Mouse (Mus musculus) MEL (cell line): ENCODE measurements around the gene Preb. TPM values are rescaled to one million over a fixed set of nuclear protein-coding genes. Genes with fewer than 3 reads are reported as not detected.

ENCODE experiments used
- DNase-seq: peaks from one replicate; pipeline ENCODE4 v3.0.0; 2011; ENCODE audit warnings: low read depth, low spot score
- H3K27ac ChIP-seq: 2 replicates; pipeline ENCODE4 v1.5.1; 2012; ENCODE audit warnings: low read depth, mild to moderate bottlenecking, control low read depth, low read length, moderate library complexity; ENCODE audit not compliant: control insufficient read depth
- H3K27me3 ChIP-seq, 2 experiments: fragments of 150-350 bp in 1 of 2; sonication (generic) in 1 of 2; 2 replicates each; pipeline ENCODE4 v1.6.1; 2012; ENCODE audit warnings: low read length in 2 of 2, mild to moderate bottlenecking in 2 of 2, improper control_type of control experiment in 1 of 2, moderate library complexity in 1 of 2; ENCODE audit not compliant: insufficient read depth in 2 of 2, control insufficient read depth in 1 of 2
- H3K36me3 ChIP-seq, 2 experiments: 2 replicates each; pipeline ENCODE4 v1.6.1; 2012 to 2014; ENCODE audit warnings: low read length in 2 of 2, improper control_type of control experiment in 1 of 2, inconsistent platforms in 1 of 2, mild to moderate bottlenecking in 1 of 2; ENCODE audit not compliant: insufficient read depth in 2 of 2, control insufficient read depth in 1 of 2
- H3K4me1 ChIP-seq, 2 experiments: fragments of 150-350 bp in 1 of 2; sonication (generic) in 1 of 2; 2 replicates each; pipeline ENCODE4 v1.6.1; 2012; ENCODE audit warnings: low read length in 2 of 2, improper control_type of control experiment in 1 of 2, mild to moderate bottlenecking in 1 of 2; ENCODE audit not compliant: insufficient read depth in 2 of 2, control insufficient read depth in 1 of 2
- H3K4me3 ChIP-seq, 2 experiments: fragments of 150-350 bp in 1 of 2; sonication (generic) in 1 of 2; 2 replicates each; pipeline ENCODE4 v1.5.1; 2012; ENCODE audit warnings: low read depth in 2 of 2, low read length in 2 of 2, mild to moderate bottlenecking in 2 of 2, moderate library complexity in 2 of 2, control low read depth in 1 of 2, improper control_type of control experiment in 1 of 2; ENCODE audit not compliant: control insufficient read depth in 1 of 2, insufficient read depth in 1 of 2
- H3K79me2 ChIP-seq: 2 replicates; pipeline ENCODE4 v1.6.1; 2012; ENCODE audit warnings: mild to moderate bottlenecking, low read length, moderate library complexity; ENCODE audit not compliant: control insufficient read depth, poor library complexity, insufficient read depth
- H3K9ac ChIP-seq: 2 replicates; pipeline ENCODE4 v1.6.1; 2012; ENCODE audit warnings: low read depth, mild to moderate bottlenecking, control low read depth, low read length, moderate library complexity; ENCODE audit not compliant: control insufficient read depth, poor library complexity, severe bottlenecking
- H3K9me3 ChIP-seq: fragments of 150-350 bp; sonication (generic); replicated peaks from 2 replicates; pipeline ENCODE4 v1.6.1; 2012; ENCODE audit warnings: mild to moderate bottlenecking, low read length, improper control_type of control experiment, moderate library complexity; ENCODE audit not compliant: insufficient read depth
- BHLHE40 ChIP-seq: IDR thresholded peaks from 2 replicates; pipeline ENCODE4 v1.6.1; 2012; ENCODE audit warnings: low read depth, mild to moderate bottlenecking, inconsistent platforms, low read length, improper control_type of control experiment, borderline replicate concordance
- EP300 ChIP-seq, 2 experiments: IDR thresholded peaks; 2 replicates each; pipeline ENCODE4 v1.6.1; 2011; ENCODE audit warnings: improper control_type of control experiment in 2 of 2, low read length in 2 of 2, low read depth in 1 of 2, mild to moderate bottlenecking in 1 of 2
- GABPA ChIP-seq: IDR thresholded peaks from 2 replicates; pipeline ENCODE4 v1.6.1; 2012; ENCODE audit warnings: low read depth, mild to moderate bottlenecking, inconsistent platforms, low read length, improper control_type of control experiment, moderate library complexity
- GATA1 ChIP-seq: IDR thresholded peaks from 2 replicates; pipeline ENCODE4 v1.6.1; 2011; ENCODE audit warnings: low read depth, low read length, improper control_type of control experiment
- JUND ChIP-seq: IDR thresholded peaks from 2 replicates; pipeline ENCODE4 v1.6.1; 2011; ENCODE audit warnings: low read depth, mild to moderate bottlenecking, improper control_type of control experiment, low read length
- KAT2A ChIP-seq: conservative IDR thresholded peaks from 2 replicates; pipeline ENCODE4 v1.6.1; 2012; ENCODE audit warnings: low read depth, low read length, improper control_type of control experiment, inconsistent platforms
- MAZ ChIP-seq: IDR thresholded peaks from 2 replicates; pipeline ENCODE4 v1.6.1; 2012; ENCODE audit warnings: low read depth, mild to moderate bottlenecking, inconsistent platforms, low read length, improper control_type of control experiment
- MXI1 ChIP-seq: IDR thresholded peaks from 2 replicates; pipeline ENCODE4 v1.6.1; 2011; ENCODE audit warnings: mild to moderate bottlenecking, low read depth, low read length, improper control_type of control experiment
- MYC ChIP-seq: IDR thresholded peaks from 2 replicates; pipeline ENCODE4 v1.6.1; 2011; ENCODE audit warnings: low read depth, mild to moderate bottlenecking, low read length, improper control_type of control experiment, moderate library complexity
- POLR2AphosphoS5 ChIP-seq: IDR thresholded peaks from 2 replicates; pipeline ENCODE4 v1.6.1; 2012; ENCODE audit warnings: low read depth, borderline replicate concordance, mild to moderate bottlenecking, inconsistent platforms, low read length, moderate library complexity, mixed read lengths
- TAL1 ChIP-seq: IDR thresholded peaks from 2 replicates; pipeline ENCODE4 v1.6.1; 2012; ENCODE audit warnings: mild to moderate bottlenecking, inconsistent platforms, low read length, moderate library complexity, mixed read lengths
- TBP ChIP-seq: IDR thresholded peaks from 2 replicates; pipeline ENCODE4 v1.8.0; 2011; ENCODE audit warnings: low read depth, low read length, improper control_type of control experiment
- TCF12 ChIP-seq: IDR thresholded peaks from 2 replicates; pipeline ENCODE4 v1.6.1; 2014; ENCODE audit warnings: low read depth, mild to moderate bottlenecking, inconsistent platforms, low read length, improper control_type of control experiment, moderate library complexity
- USF1 ChIP-seq: IDR thresholded peaks from 2 replicates; pipeline ENCODE4 v1.6.1; 2014; ENCODE audit warnings: low read depth, mild to moderate bottlenecking, inconsistent platforms, low read length, improper control_type of control experiment, moderate library complexity
- ZC3H11A ChIP-seq: IDR thresholded peaks from 2 replicates; pipeline ENCODE4 v1.6.1; 2012; ENCODE audit warnings: low read depth, mild to moderate bottlenecking, inconsistent platforms, low read length, improper control_type of control experiment
- ZMIZ1 ChIP-seq: IDR thresholded peaks from 2 replicates; pipeline ENCODE4 v1.6.1; 2012; ENCODE audit warnings: low read depth, mild to moderate bottlenecking, inconsistent platforms, low read length, improper control_type of control experiment, moderate library complexity
- ZNF384 ChIP-seq: IDR thresholded peaks from 2 replicates; pipeline ENCODE4 v1.6.1; 2012; ENCODE audit warnings: low read depth, mild to moderate bottlenecking, inconsistent platforms, low read length, improper control_type of control experiment
- polyA plus RNA-seq, 2 experiments: library from polyadenylated mRNA; stranded (reverse) in 1 of 2; unstranded in 1 of 2; fragments of >175 nt in 1 of 2; fragments of >200 nt in 1 of 2; gene quantifications; 2 replicates each; pipeline versions ENCODE4 v1.2.1 to v1.2.4; 2012; ENCODE audit warnings: low replicate concordance in 2 of 2, low read depth in 1 of 2; ENCODE audit not compliant: insufficient read length in 2 of 2, insufficient read depth in 1 of 2, missing spikeins in 1 of 2
- total RNA-seq: library from RNA; depleted of rRNA; stranded (reverse); fragments of 300-350 nt; gene quantifications from 2 replicates; pipeline ENCODE4 v1.2.3, GENCODE M21; 2012

Preb gene
- total and polyA plus RNA-seq, 3 experiments = 143 to 247 TPM; not detected in 1

- Histone ChIP-seq H3K27me3 (no peaks in the 10 kb centered on the region), H3K27ac (no peak overlapping the region), H3K79me2 (peaks cover 13% of the 10 kb centered on the region), H3K9ac (no peak overlapping the region), H3K4me1 (peaks cover 21 to 31% of the 10 kb centered on the region in 2 experiments), H3K4me3 (no peak overlapping the region), H3K9me3 (no peaks in the 10 kb centered on the region), H3K36me3 (peaks cover 0 to 18% of the 10 kb centered on the region in 2 experiments; a peak in 2 of 4 replicates)
- TF ChIP-seq KAT2A (no peak), ZNF384 (no peak), MYC (no peak), POLR2AphosphoS5 (no peak), MAZ (no peak), GATA1 (no peak), ZC3H11A (no peak), TAL1 (no peak)
- DNase-seq = no peak
These were observed 42.1 kb downstream of the Preb start for GRCm38 (mm10) chr5:30917891-30918670.

- Histone ChIP-seq H3K9me3 (no peaks in the 10 kb centered on the region), H3K36me3 (peaks cover 0 to 22% of the 10 kb centered on the region in 2 experiments; a peak in 2 of 4 replicates), H3K4me3 (no peak overlapping the region), H3K27ac (no peak overlapping the region), H3K4me1 (peaks cover 16 to 37% of the 10 kb centered on the region in 2 experiments), H3K9ac (no peak overlapping the region), H3K79me2 (peaks cover 5% of the 10 kb centered on the region), H3K27me3 (no peaks in the 10 kb centered on the region)
- DNase-seq = no peak
- TF ChIP-seq ZC3H11A (no peak), GABPA (no peak), USF1 (no peak), MXI1 (no peak), JUND (no peak), ZMIZ1 (no peak), ZNF384 (no peak), BHLHE40 (no peak), GATA1 (no peak), EP300 (IDR thresholded peaks at IDR 0.05; ENCODE audit: low read depth in 1 of 2, low read length in 2 of 2) (no peak), TBP (no peak), TCF12 (no peak)
These were observed 42.8 kb downstream of the Preb start for GRCm38 (mm10) chr5:30917348-30917747.
